Mouse (Mus musculus) liver, adult 2 months (tissue): Measurements from ENCODE around the gene Kbtbd7. TPM values are rescaled to one million over a fixed set of nuclear protein-coding genes. Genes with fewer than 3 reads are reported as not detected.
"Not testable (repeated sequence)": the region's sequence is repeated elsewhere in the genome, so short reads cannot be mapped to it uniquely, and the experiment has no call there.

Experiments used
- DNase-seq: peaks from one replicate; pipeline ENCODE4 v3.0.0-alpha.2; 2011; ENCODE audit warnings: low read depth, low spot score; ENCODE audit errors: extremely low read depth
- H3K27ac ChIP-seq: fragments of 200-500 bp; replicated peaks from 2 replicates; pipeline ENCODE4 v1.5.1; 2012; ENCODE audit warnings: low read depth, mild to moderate bottlenecking, control low read depth, inconsistent platforms, low read length; ENCODE audit not compliant: insufficient read depth
- H3K27me3 ChIP-seq: fragments of 200-500 bp; 2 replicates; pipeline ENCODE4 v1.6.1; 2012; ENCODE audit warnings: mild to moderate bottlenecking, moderate library complexity, low read length, inconsistent platforms; ENCODE audit not compliant: control insufficient read depth, insufficient read depth
- H3K36me3 ChIP-seq: fragments of 200-500 bp; 2 replicates; pipeline ENCODE4 v1.6.1; 2012; ENCODE audit warnings: low read length, inconsistent platforms; ENCODE audit not compliant: control insufficient read depth, insufficient read depth
- H3K4me1 ChIP-seq: fragments of 200-500 bp; 2 replicates; pipeline ENCODE4 v1.6.1; 2011; ENCODE audit warnings: low read length; ENCODE audit not compliant: control insufficient read depth, insufficient read depth
- H3K4me3 ChIP-seq: fragments of 200-500 bp; 2 replicates; pipeline ENCODE4 v1.5.1; 2011; ENCODE audit warnings: low read depth, mild to moderate bottlenecking, control low read depth, low read length, moderate library complexity; ENCODE audit not compliant: insufficient read depth
- H3K79me2 ChIP-seq: fragments of 200-500 bp; 2 replicates; pipeline ENCODE4 v1.6.1; 2012; ENCODE audit warnings: inconsistent platforms, mild to moderate bottlenecking, low read length, moderate library complexity; ENCODE audit not compliant: control insufficient read depth, insufficient read depth
- H3K9ac ChIP-seq: fragments of 200-500 bp; 2 replicates; pipeline ENCODE4 v1.6.1; 2012; ENCODE audit warnings: low read depth, mild to moderate bottlenecking, control low read depth, inconsistent platforms, low read length
- CTCF ChIP-seq: fragments of 200-500 bp; IDR thresholded peaks from 2 replicates; pipeline ENCODE4 v1.5.1; 2011; ENCODE audit warnings: low read depth, low read length, control low read depth
- POLR2A ChIP-seq: fragments of 200-500 bp; IDR thresholded peaks from 2 replicates; pipeline ENCODE4 v1.6.1; 2011; ENCODE audit warnings: low read length, control low read depth; ENCODE audit not compliant: insufficient read depth; ENCODE audit errors: extremely low read depth
- WGBS: fragments of 180-500 bp; shearing (Covaris S2); methylation state at CpG from one replicate; pipeline ENCODE4 v1.1.7; 2018; 5-methylcytosine and 5-hydroxymethylcytosine counted together
- polyA plus RNA-seq: library from polyadenylated mRNA; depleted of rRNA; stranded (reverse); fragments of >200 nt; gene quantifications from 2 replicates; pipeline ENCODE4 v1.2.3, GENCODE M21; 2012
- total RNA-seq: library from RNA; depleted of rRNA; stranded (reverse); fragments of >200 nt; gene quantifications from 2 replicates; pipeline ENCODE4 v1.2.3, GENCODE M21; 2014

Kbtbd7 gene
- total and polyA plus RNA-seq, 2 experiments, result 4.3 to 7.3 TPM

GRCm38 (mm10) chr14:79440655-79441054, 14.3 kb downstream of the Kbtbd7 start:
- WGBS, result 85% methylated on average over 2 of the region's 2 CpGs
- Histone ChIP-seq H3K27ac (no peak overlapping the region), H3K4me3 (no peak overlapping the region), H3K9ac (no peak overlapping the region), H3K4me1 (no peaks in the 10 kb centered on the region), H3K27me3 (no peaks in the 10 kb centered on the region), H3K79me2 (no peaks in the 10 kb centered on the region), H3K36me3 (no peaks in the 10 kb centered on the region)
- DNase-seq, result no peak
- no peak for TF ChIP-seq POLR2A
- TF ChIP-seq CTCF, result no peak

GRCm38 (mm10) chr14:79441441-79441840, 15.1 kb downstream of the Kbtbd7 start:
- Histone ChIP-seq H3K27ac (no peak overlapping the region), H3K9ac (no peak overlapping the region), H3K79me2 (no peaks in the 10 kb centered on the region), H3K27me3 (no peaks in the 10 kb centered on the region), H3K36me3 (no peaks in the 10 kb centered on the region), H3K4me1 (no peaks in the 10 kb centered on the region), H3K4me3 (no peak overlapping the region)
- 68% methylated on average over 5 of the region's 5 CpGs for WGBS
- peak; percentile 25 for DNase-seq
- TF ChIP-seq POLR2A (no peak), CTCF (no peak)

DNA sequence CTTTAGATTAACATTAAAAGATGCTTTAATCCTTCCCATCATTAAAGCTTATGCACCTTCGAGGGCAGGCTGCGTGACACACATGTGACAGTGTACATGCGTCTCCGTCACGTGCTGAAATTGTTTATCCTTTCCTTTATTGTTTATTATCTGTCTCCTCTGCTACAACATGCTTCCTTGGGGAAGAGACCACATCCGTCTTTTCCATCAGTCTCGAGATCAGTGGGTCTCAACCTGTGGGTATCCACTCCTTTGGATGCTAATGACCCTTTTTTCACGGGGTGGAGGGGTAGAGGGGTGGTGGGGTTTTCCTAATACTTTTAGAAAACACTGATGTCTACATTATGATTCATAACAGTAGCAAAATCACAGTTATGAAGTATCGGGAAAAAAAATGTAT, 18.3 kb downstream of the Kbtbd7 start:
- no peak for DNase-seq
- 87% methylated on average over 9 of the region's 9 CpGs for WGBS
- Histone ChIP-seq H3K4me1 (no peaks in the 10 kb centered on the region), H3K9ac (no peak overlapping the region), H3K4me3 (no peak overlapping the region), H3K36me3 (no peaks in the 10 kb centered on the region), H3K79me2 (no peaks in the 10 kb centered on the region), H3K27me3 (no peaks in the 10 kb centered on the region), H3K27ac (no peak overlapping the region)
- no peak for TF ChIP-seq POLR2A
- no peak for TF ChIP-seq CTCF

DNA sequence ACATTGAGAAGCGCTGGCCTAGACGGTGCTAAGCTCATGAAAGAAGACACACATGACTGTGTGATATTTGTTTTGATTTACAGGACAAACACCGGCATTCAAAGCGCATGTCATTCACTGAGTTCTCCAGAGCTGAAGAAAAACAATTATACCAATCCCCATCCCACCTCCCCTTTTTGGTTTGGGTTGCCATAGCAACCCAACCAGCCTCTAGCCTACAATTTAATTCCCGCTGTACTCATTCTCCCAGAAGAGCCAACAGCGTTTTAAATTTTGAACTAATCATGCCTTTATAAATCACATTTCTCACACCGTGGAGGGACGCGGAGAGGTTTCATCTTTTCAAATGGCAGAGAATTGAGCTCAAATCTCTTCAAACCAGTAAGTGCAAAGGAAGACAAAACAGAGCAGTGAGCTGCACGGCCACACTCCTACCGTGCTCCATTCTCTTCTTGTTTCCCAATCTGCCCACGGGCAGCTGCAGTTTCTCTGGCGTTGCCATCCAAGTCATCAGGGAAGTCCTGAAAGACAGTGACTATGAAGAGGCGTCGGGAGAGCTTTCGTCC, 18.8 kb downstream of the Kbtbd7 start:
- TF ChIP-seq POLR2A (no peak), CTCF (no peak)
- no peak overlapping the region for H3K9ac ChIP-seq
- no peak overlapping the region for H3K27ac ChIP-seq
- H3K4me3 ChIP-seq, result no peak overlapping the region
- H3K36me3 ChIP-seq, result no peaks in the 10 kb centered on the region
- WGBS, result 80% methylated on average over 16 of the region's 16 CpGs
- no peaks in the 10 kb centered on the region for H3K27me3 ChIP-seq
- H3K4me1 ChIP-seq, result no peaks in the 10 kb centered on the region
- H3K79me2 ChIP-seq, result no peaks in the 10 kb centered on the region
- DNase-seq, result no peak

DNA sequence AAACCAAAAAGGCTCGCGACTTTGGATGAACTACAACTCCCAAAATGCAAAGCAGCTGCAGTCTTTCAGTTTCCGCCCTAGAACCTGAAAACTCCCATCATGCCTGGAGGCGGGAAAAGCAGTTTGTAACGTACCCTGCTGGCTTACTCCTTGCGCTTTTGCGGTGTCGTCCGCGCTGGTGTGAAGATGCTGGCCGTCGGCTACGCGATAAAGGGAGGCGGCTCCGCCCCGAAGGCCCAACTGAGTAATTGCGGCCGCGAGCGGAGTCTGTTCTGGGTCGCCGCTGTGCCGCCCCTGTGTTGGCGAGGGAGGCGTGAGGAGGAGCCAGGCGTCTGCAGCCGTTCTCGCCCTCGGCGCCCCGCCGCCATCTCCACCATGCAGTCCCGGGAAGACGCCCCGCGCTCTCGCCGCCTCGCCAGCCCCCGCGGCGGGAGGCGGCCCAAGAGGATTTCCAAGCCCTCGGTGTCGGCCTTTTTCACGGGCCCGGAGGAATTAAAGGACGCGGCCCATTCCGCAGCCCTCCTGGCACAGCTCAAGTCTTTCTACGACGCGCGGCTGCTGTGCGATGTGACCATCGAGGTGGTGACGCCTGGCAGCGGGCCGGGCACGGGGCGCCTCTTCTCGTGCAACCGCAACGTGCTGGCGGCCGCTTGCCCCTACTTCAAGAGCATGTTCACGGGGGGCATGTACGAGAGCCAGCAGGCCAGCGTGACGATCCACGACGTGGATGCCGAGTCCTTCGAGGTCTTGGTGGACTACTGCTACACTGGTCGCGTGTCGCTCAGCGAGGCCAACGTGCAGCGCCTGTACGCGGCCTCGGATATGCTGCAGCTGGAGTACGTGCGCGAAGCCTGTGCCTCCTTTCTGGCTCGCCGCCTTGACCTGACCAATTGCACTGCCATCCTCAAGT, 25.6 kb downstream of the Kbtbd7 start, which contains the start of gene Kbtbd6:
Gene Kbtbd6, plus strand, starts transcription at position 155 of the 910 bp plus-strand sequence.
- H3K79me2 ChIP-seq, H3K4me1 ChIP-seq, H3K27me3 ChIP-seq, H3K27ac ChIP-seq, H3K36me3 ChIP-seq: not testable (repeated sequence)
- Histone ChIP-seq H3K4me3 (peak within 1 kb of the TSS; percentile 86), H3K9ac (peak within 1 kb of the TSS; percentile 49)
- peak; percentile 87 for DNase-seq
- 15% methylated on average over 43 of the region's 89 CpGs for WGBS

GRCm38 (mm10) chr14:79452591-79452934, 26.3 kb downstream of the Kbtbd7 start:
- H3K79me2 ChIP-seq, DNase-seq, H3K4me3 ChIP-seq, H3K9ac ChIP-seq, H3K36me3 ChIP-seq, H3K27me3 ChIP-seq, H3K4me1 ChIP-seq, H3K27ac ChIP-seq: not testable (repeated sequence)
- 95% methylated on average over 8 of the region's 10 CpGs for WGBS
